Mouse (Mus musculus) bone marrow, adult 2 months (tissue): ENCODE data around the gene Rps6ka5.

Source experiments
- CTCF ChIP-seq: fragments of 200-500 bp; IDR thresholded peaks from 2 replicates; pipeline ENCODE4 v1.5.1; 2011; ENCODE audit warnings: low read length, control low read depth; ENCODE audit not compliant: control insufficient read depth, insufficient read depth
- POLR2A ChIP-seq: fragments of 200-500 bp; IDR thresholded peaks from 2 replicates; pipeline ENCODE4 v1.6.1; 2011; ENCODE audit warnings: low read depth, mild to moderate bottlenecking, control low read depth, low read length, borderline replicate concordance; ENCODE audit not compliant: control insufficient read depth

DNA sequence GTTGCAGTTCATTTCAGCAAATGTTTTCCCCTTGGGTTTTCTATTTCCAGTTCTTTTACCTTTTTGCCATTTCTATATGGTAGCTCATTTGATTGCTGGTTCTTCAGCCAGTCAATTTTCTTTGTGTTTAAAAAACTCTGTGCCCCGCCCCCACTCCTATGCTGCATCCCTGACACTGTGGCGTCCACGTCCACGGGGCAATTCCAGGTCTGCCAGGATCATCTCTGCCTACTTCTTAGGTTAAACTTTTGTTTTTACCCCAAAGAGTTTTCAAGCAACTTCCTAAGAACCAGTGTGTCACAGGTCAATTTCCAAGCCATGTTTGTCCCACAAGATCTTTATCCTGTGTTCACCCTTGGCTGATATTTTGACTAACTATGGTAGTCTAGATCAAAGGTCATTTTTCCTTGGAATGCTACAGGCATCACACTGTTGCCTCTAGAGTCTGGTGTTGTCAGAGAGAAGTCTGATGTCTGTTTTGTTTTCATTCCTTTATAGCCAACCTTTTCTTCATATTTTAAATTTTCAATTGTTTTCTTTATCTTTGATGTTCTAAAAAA is 12.3 kb upstream of the Rps6ka5 start:
- no peak for TF ChIP-seq CTCF
- no peak for TF ChIP-seq POLR2A
